Mouse (Mus musculus) stomach, postnatal 0 days (tissue): Measurements from ENCODE around the gene Teddm1a.

Experiments
- CTCF ChIP-seq: IDR thresholded peaks from 2 replicates; pipeline ENCODE4 v1.5.1; 2016; ENCODE audit warnings: antibody characterized with exemption, low read depth, mild to moderate bottlenecking, moderate library complexity
- EP300 ChIP-seq: optimal IDR thresholded peaks from 2 replicates; pipeline ENCODE3; 2016; ENCODE audit warnings: antibody characterized with exemption

GRCm38 (mm10) chr1:153908208-153908607, 16.7 kb downstream of the Teddm1a start:
- TF ChIP-seq CTCF (no peak), EP300 (no peak)
